Mouse (Mus musculus) adrenal gland, adult (tissue): ENCODE measurements around the gene Btbd8.

ENCODE experiments used
- DNase-seq, 2 experiments: peaks; one replicate each; pipeline ENCODE4 v3.0.0; 2022 to 2023; ENCODE audit warnings: low spot score in 1 of 2; ENCODE audit not compliant: inconsistent age in 2 of 2

The Btbd8 gene

GRCm38 (mm10) chr5:107513583-107513982 lies 75.8 kb downstream of the Btbd8 start:
- peak; percentile 43 to 71 for DNase-seq

GRCm38 (mm10) chr5:107515453-107515852 lies 77.7 kb downstream of the Btbd8 start:
- no peak for DNase-seq

GRCm38 (mm10) chr5:107516087-107516486 lies 78.3 kb downstream of the Btbd8 start:
- no peak for DNase-seq

- DNase-seq = no peak
These were observed 80.8 kb downstream of the Btbd8 start for GRCm38 (mm10) chr5:107518602-107519001.

GRCm38 (mm10) chr5:107521386-107521785 lies 83.6 kb downstream of the Btbd8 start:
- no peak for DNase-seq

- peak in 1 of 2 experiments; percentile 28 for DNase-seq
These were observed 84.1 kb downstream of the Btbd8 start for GRCm38 (mm10) chr5:107521897-107522296.

GRCm38 (mm10) chr5:107524281-107524680 lies 86.5 kb downstream of the Btbd8 start:
- no peak for DNase-seq

- no peak for DNase-seq
These were observed 91.1 kb downstream of the Btbd8 start for GRCm38 (mm10) chr5:107528856-107529255.

GRCm38 (mm10) chr5:107533590-107533989 lies 95.8 kb downstream of the Btbd8 start:
- DNase-seq = no peak

GRCm38 (mm10) chr5:107534581-107534980 lies 96.8 kb downstream of the Btbd8 start, which contains the start of gene 1700028K03Rik:
1700028K03Rik (plus strand) TSS chr5:107534709.
- DNase-seq = no peak

- DNase-seq = no peak
These were observed 103.9 kb downstream of the Btbd8 start for GRCm38 (mm10) chr5:107541696-107542095.

- DNase-seq = no peak
These were observed 108.1 kb downstream of the Btbd8 start for GRCm38 (mm10) chr5:107545927-107546326.

- no peak for DNase-seq
These were observed 110.2 kb downstream of the Btbd8 start for GRCm38 (mm10) chr5:107547955-107548354.

GRCm38 (mm10) chr5:107548444-107548843 lies 110.6 kb downstream of the Btbd8 start:
- DNase-seq = no peak

- DNase-seq = no peak
These were observed 116.5 kb downstream of the Btbd8 start for GRCm38 (mm10) chr5:107554336-107554735.

GRCm38 (mm10) chr5:107556969-107557368 lies 119.2 kb downstream of the Btbd8 start:
- no peak for DNase-seq
